Mouse (Mus musculus): ENCODE data around the gene Rtn4ip1.
"Not testable (repeated sequence)": the region's sequence is repeated elsewhere in the genome, so short reads cannot be mapped to it uniquely, and the experiment has no call there.

Rtn4ip1 gene

DNA sequence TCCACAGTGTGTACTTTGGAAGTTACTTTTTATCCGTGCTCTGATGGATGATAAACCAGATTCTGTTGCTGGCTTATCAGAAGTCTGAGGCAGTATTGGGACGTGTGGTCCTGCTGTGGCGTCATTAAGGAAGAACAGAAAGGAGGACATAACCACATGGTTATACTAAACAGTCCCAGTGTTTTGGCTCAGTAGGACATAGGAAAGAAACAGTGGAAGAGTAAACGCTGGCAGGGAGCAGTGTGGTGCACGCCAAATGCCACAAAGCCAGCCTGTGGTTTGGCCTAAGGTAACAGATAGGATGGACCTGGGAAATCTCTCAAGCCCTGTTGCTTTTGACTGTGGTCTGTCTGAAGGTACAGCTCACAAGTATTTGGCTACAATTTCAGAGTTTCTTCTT is 27.0 kb downstream of the Rtn4ip1 start:
- no peak for DNase-seq (ENCODE audit: inconsistent ontology term)

- DNase-seq (ENCODE audit: inconsistent ontology term), result no peak
These were observed 37.6 kb downstream of the Rtn4ip1 start for GRCm38 (mm10) chr10:43939136-43939662.

DNA sequence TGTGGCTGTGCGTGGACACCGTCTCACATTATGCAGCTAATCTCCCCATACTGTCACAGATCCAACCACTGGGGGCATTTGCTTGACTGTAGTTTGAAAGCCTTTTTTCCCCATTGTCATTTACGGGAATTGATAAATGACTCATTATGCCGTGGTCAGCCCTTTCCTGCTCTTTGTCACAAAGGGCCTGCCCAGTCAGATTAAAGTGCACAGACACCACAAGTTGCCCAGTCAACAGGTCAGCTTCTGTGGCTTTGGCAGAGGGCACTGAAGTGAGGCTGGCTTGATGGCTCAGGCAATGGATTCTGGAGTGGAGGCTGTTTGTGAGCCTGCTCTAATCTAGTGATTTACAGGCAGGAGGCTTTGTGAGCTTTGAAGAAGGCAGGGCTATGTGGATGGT is 42.1 kb downstream of the Rtn4ip1 start:
- DNase-seq (ENCODE audit: inconsistent ontology term), result peak; percentile 89

DNA sequence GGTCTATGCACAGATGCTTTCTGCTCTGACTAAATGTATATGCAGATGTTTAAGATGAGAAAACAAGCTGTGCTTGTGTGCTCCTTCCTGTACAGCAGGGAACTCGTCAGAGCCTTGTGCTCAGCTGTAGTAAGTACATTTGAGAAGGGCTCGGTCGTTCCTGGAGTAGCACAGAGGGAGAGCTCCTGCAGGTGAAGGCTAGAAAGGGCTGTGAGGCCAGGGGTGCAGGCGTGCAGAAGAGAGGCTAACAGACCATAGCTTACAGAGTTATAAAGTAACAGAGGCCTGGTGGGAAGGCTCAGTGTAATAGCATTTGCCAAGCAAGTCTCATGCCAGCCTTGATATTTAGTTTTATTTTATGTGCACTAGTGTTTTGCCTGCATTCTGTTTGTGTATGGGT is 43.8 kb downstream of the Rtn4ip1 start:
- DNase-seq (ENCODE audit: inconsistent ontology term), result no peak

DNA sequence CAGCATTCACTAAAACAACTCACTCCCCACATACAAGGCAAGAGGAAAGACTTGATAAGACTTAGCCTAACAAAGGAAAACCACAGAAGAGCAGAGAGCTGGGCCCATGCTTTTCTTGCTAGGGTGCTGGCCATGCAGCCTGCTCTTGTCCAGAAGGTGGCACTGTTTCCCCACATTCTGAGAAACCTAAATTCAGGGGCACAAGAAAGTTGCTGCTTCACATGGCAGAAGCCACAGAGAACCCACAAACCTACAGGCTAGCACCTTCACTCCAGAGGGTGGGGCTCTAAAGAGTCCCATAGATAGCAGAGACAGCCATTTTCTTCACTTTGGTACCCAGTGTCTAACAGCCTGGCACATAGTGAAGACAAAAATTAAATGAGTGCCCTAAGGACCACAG is 52.3 kb downstream of the Rtn4ip1 start:
- DNase-seq (ENCODE audit: inconsistent ontology term), result peak; percentile 55

GRCm38 (mm10) chr10:43964943-43965342 is 63.3 kb downstream of the Rtn4ip1 start:
- DNase-seq (ENCODE audit: inconsistent ontology term), result no peak

- DNase-seq (ENCODE audit: inconsistent ontology term), result peak; percentile 82
These were observed 71.6 kb downstream of the Rtn4ip1 start for GRCm38 (mm10) chr10:43973244-43973643.

GRCm38 (mm10) chr10:43977353-43977752 is 75.7 kb downstream of the Rtn4ip1 start:
- no peak for DNase-seq (ENCODE audit: inconsistent ontology term)

GRCm38 (mm10) chr10:43980080-43980479 is 78.5 kb downstream of the Rtn4ip1 start:
- DNase-seq (ENCODE audit: inconsistent ontology term), result no peak

- not testable (repeated sequence) for DNase-seq (ENCODE audit: inconsistent ontology term)
These were observed 79.1 kb downstream of the Rtn4ip1 start for GRCm38 (mm10) chr10:43980742-43981141.

GRCm38 (mm10) chr10:43982470-43982869 is 80.9 kb downstream of the Rtn4ip1 start:
- no peak for DNase-seq (ENCODE audit: inconsistent ontology term)

DNA sequence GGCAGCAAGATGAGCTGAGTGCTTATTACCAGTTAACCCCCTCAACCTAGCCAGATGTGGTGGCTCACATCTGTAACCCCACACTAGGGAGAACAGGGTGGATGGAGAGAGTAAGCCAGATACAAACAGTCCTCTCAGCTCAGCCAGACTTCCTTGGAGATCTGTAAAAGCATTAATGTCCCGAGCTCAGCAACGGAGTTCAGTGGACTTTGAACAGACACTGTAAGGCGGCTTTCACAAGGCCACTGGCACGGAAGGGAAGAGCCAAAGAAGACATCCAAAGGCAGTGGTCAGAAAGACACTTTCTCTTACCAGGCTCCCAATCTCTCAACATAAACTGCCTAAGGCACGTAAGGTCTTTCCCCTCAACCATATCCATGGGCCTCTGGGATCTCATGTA is 81.6 kb downstream of the Rtn4ip1 start:
- no peak for DNase-seq (ENCODE audit: inconsistent ontology term)

DNA sequence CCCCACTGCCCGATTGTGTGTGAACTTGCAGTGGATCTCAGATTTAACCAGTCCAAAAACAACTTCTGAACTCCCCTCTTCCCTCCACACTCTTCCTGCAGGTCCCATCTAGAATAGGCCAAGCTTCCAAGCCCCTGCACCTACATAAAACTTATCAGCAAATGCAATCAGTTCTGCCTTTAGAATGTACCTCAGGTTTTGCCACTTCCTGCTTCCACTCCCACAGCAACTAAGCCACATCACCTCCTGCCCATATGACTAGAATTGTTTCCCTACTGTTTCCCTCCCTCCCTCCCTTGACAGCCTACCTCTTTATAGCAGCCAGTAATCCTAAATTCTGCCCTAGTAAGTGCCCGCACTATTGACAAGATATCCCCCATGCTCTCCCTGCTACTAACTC is 82.3 kb downstream of the Rtn4ip1 start:
- no peak for DNase-seq (ENCODE audit: inconsistent ontology term)

DNA sequence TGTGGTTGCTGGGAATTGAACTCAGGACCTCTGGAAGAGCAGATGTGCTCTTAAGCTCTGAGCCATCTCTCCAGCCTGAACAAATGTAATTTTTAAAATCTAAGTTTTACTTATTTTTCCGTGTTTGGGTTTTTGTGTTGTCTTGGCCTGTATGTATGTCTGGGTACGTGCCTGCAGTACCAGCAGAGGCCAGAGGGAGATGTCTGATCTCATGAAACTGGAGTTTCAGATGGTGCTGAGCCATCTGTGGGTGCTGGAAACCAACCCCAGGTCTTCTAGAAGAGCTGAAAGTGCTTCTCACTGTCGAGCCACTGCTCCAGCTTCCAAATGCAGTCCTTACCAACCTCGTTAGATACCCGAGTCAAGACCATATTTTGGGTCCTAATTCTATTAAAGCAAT is 89.7 kb downstream of the Rtn4ip1 start:
- DNase-seq (ENCODE audit: inconsistent ontology term), result no peak

DNA sequence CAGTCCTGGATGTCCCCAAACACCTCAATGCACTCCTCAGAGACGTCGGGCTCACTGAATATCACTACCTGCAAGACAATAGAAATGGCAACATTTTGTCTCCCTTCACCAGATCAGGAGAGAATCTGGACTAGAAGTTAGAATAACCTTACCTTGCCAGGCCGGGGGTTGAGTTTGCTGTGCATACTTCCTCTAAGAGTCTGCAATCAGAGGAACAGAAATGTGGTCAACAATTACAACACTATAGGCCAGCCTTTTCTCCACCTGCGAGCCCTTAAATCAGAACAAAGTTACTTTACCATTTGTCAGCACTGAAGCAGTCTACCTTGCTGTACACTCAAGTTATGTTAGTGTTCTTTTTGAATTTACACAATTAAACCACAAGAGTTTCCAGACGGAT is 90.9 kb downstream of the Rtn4ip1 start:
- DNase-seq (ENCODE audit: inconsistent ontology term), result no peak

DNA sequence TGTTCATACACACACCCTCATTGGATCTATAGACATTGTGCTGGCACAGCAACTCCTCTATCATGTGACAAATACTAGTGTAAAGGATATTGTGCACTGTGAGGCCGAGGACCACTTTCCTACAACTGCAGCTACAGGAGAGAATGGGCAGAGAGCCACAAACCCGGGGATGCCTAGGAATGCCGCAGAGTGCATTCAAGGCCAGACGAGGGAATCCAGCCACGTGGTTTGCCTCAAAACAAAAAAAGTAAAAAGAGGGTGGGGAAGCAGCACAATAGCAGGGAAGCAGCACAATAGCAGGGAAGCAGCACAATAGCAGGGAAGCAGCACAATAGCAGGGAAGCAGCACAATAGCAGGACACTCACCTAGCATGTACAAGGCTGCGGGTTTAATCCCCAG is 91.6 kb downstream of the Rtn4ip1 start:
- peak; percentile 52 for DNase-seq (ENCODE audit: inconsistent ontology term)

DNA sequence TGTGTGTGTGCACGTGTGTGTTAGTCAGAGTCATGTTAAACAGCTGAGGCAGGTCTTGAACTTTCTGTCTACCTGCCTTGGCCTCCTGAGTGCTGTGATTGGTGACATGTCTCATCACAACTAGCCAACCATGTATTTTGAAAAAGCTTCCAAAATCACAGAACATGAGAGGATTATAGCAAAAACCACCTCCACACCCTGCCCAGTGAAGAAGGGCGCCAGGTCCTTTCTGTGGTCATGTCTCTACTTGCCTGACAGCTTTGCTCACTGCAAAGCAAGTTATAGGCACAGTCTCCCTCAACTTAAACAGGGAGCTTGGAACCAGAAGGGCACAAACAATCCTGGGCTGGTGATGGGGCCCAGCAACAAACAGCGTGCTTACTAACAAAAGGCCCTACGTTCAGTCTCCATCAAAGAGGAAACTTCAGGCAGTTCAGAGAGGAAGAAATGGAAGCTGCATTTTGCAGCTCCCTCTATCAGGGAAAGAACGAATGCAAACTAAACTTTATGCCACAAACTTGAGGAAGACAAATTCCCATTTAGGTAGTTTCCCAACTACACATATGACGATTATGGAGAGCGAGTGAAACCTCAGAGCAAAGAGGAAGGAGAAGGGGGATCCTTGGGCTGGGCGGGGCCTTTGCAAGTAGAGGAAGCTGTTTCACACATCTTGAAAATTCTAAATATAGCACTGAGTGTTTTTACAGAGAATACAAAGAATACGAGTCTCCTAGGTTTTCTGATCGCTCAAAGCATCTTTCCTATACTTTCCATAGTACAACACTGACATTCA is 94.4 kb downstream of the Rtn4ip1 start:
- no peak for DNase-seq (ENCODE audit: inconsistent ontology term)

GRCm38 (mm10) chr10:43997276-43997675 is 95.7 kb downstream of the Rtn4ip1 start:
- DNase-seq (ENCODE audit: inconsistent ontology term), result no peak

DNA sequence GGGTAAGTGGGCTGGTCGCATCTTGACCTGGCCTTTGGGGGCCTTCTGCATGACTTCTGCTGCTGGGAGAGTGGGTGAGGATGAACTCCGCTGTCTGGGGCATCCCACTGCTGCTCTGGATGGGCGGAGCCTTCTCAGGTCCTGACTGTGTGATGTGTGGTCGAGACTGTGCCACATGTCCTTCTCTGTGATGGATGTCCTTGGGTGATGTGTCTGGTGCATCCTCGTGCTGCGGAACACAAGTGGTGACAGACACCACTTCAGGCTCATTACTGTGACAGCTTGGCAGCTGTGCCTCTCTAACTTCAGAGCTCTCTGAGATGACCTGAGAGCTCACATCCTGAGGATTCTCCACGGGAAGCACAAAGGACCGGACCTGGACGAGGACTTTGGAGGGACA is 96.4 kb downstream of the Rtn4ip1 start:
- DNase-seq (ENCODE audit: inconsistent ontology term), result no peak

GRCm38 (mm10) chr10:43998503-43999082 is 97.0 kb downstream of the Rtn4ip1 start:
- DNase-seq (ENCODE audit: inconsistent ontology term), result peak; percentile 40

DNA sequence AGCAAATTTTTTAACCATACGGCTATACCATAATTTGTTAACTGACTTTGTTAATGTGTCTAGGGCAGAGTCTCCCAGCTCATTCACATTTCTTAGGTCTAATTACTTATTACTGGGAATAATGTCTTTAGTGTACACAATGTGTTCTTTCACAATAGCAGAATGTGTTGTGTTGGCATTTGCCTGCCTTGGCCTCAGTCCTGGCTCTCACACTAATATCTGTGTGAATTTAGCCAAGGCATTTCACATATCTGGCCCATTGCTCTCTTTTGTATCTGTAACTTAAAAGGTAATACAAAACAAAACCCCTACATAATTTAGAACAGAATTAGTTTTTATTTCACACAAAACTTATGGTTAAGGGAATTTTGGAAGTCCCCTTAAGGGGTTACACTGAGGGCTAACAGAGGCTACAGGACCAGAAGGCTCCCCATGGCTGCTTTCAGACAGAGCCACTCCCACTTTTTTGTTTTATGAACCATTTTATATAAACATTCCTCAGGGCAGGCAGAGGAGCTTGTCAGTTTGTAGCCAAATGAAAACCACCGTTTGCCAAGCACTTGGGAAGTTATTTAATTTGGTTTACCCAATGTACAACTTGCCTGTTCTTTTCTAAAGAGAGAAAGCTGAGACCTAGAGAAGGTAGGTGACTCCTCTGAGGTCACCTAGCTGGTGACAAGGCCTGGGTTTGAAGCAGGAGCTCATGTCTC is 98.7 kb downstream of the Rtn4ip1 start:
- peak; percentile 51 for DNase-seq (ENCODE audit: inconsistent ontology term)

Measured in Muller cell, postnatal 12 days (primary cell).